Mouse (Mus musculus) B cell, adult 2 months (primary cell): ENCODE data around the gene Hist1h3c.

Source experiments
- DNase-seq, 2 experiments: peaks; one replicate each; pipeline ENCODE4 v3.0.0; 2022

The Hist1h3c gene

DNA sequence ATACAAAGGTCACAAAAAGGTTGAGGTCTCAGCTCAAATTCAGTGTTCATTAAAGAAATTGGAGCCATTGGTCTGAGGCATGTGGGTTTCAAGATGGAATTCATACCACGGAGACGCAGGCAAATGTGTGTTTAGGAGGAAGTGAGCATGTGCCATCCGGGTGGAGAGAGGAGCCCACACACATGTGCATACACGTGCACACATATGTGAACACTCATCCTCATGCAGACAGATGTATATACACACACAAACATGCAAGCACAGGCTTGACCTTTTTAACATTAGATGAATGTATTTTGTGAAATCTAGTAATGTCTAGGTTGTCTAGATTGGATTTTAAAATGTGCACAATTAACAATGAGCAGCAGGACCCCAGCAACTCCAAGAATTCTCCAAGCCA lies 43.2 kb downstream of the Hist1h3c start:
- DNase-seq = no peak

DNA sequence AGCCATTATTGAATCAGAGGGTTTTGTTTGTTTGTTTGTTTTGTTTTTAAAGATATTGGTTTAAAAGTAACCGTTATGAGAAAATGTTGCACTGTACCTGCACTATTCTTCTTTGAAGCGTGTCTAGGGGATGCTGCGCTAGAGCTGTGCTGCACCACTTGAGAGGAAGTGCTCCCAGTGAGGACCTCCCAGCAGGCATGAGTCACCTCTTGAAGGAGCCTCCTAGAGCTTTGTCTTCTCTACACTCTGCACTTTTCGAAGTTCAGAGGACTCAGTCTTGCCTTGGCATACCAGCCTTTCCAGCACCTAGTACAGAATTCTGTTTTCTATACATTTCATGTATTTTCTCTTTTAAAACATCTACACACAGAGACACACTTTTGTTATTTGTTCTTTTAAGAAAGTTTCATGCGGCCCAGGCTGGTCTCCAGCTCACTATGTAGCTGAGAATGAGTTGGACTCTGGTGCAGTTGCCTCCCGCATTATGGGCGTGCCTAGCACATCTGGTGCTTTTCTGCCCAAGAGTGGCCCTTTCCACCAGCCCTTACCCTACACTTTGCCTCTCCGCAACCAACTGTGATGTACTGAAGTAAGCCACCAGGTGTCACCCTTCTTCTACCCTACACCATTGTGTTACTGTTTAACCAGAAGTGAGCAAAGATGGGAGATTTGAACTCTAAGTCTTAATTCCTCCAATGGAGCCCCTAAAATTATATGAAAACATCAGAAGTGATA lies 44.4 kb downstream of the Hist1h3c start:
- DNase-seq = peak; percentile 82 to 85

DNA sequence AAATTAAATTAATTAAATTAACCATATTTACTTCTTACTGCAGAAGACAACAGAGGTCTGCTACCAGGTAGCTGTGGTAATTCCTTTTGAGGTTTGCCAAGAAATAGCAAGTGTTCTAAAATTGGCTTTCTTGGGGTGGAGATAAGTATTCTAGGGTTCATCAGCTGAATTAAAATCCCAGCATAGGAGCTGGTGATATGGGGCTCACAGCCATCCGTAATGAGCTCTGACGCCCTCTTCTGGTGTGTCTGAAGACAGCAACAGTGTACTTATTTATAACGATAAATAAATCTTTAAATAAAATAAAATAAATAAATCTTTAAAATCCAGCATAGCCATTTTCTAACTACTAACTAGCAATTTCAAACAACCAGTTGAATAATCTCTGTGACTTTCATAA lies 45.6 kb downstream of the Hist1h3c start:
- peak in 1 of 2 experiments; percentile 1 for DNase-seq

DNA sequence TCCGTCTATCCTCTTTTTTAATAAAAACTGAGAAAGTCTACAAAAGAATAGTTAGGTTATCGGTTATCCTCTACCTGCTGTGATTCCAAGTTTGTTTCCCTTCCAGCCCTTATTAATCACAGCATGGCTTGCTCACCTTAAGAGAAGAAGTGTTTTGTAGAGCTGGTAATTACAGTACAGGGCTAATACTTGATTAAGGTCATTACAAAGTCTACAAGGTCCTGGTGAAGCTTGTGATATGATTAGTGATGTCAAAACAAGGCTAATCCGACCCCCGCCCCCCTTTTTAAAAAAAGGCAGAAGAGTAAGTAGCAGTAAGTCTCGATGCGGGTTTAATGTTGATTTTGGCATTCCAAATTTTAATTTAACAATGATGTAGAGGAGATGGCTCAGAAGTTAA lies 46.4 kb downstream of the Hist1h3c start:
- DNase-seq = no peak

DNA sequence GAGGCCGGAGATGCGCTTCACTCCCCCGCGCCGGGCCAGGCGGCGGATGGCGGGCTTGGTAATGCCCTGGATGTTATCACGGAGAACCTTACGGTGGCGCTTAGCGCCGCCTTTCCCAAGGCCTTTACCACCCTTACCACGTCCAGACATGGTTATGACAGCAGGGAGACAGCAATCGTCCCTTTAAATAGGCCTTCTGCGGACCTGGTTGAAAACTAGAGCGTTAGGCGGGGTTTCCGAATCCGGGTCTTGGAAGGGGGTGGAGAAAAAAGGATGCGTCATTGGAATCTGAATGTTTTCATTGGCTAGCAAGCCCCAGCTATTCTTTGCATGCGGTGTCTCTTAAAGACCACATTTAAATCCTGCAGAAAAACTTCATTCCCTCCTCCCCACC lies 47.1 kb downstream of the Hist1h3c start, which contains the start of gene Hist1h4c:
Gene Hist1h4c (minus strand): TSS at position 155 of the 394 bp plus-strand sequence.
- peak; percentile 99 to 100 for DNase-seq

DNA sequence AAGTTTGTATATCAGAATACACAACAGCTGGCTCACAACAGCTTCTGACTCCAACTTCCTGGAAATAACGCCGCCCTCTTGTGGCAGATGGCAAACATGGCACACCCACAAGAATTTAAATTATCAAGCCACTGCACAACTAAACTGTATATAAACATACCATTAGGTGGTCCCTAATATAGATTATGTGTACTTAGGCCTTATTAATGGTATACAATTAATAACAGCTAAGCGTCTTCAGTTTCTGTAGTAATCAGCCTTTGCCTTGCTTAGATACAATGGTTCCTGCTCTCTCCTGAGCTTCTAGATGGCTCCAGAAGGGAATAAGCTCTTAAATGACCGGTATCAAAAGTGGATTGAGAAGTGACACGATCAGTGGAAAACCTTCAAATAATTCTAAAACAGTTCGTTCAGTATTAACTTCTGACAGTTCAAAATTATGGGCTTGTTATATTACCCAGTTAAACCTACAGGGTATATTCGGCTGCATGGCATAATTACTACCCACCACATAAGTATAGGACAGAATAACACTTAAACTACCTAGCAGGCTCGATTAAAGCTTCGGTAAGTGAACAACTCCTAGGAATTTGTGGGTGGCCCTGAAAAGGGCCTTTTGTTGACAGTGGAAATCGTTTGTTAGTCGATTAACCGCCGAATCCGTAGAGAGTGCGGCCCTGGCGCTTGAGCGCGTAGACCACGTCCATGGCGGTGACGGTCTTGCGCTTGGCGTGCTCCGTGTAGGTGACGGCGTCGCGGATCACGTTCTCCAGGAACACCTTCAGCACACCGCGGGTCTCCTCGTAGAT lies 47.7 kb downstream of the Hist1h3c start:
- DNase-seq = peak; percentile 78 to 81

DNA sequence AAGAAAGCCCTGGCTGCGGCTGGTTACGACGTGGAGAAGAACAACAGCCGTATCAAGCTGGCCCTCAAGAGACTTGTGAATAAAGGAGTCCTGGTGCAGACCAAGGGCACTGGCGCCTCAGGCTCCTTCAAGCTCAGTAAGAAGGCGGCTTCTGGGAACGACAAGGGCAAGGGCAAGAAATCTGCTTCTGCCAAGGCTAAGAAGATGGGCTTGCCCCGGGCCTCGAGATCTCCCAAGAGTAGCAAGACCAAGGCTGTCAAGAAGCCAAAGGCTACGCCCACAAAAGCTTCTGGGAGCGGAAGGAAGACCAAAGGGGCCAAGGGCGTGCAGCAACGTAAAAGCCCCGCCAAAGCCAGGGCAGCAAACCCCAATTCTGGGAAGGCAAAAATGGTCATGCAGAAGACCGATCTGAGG lies 49.3 kb downstream of the Hist1h3c start:
- no peak for DNase-seq

DNA sequence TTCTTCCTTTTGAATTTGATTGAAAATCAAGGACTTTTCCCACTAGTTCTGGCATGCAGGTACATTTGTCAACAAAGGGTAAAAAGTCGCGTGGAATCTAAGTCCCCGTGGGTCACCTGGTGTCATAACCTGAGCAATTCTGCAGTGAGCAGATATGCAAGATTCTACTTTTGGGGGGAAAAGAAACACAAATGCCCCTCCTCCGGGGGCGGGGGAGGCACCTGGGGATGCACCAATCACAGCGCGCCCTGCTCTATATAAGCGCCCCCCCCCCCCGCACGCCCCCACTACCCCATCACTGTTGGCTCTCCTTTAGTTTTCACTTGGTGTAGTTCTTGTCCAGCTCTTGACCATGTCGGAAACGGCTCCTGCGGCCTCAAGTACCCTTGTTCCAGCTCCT lies 49.9 kb downstream of the Hist1h3c start, which contains the start of gene Hist1h1t:
Gene Hist1h1t (plus strand): TSS at position 301 of the 400 bp plus-strand sequence.
- DNase-seq = no peak
